Mouse (Mus musculus): Measurements from ENCODE around the gene Rnf19b. TPM values are rescaled to one million over a fixed set of nuclear protein-coding genes. Genes with fewer than 3 reads are reported as not detected.

The Rnf19b gene
- polyA plus RNA-seq, 1 experiment from 2014 or later: 7.9 TPM

DNA sequence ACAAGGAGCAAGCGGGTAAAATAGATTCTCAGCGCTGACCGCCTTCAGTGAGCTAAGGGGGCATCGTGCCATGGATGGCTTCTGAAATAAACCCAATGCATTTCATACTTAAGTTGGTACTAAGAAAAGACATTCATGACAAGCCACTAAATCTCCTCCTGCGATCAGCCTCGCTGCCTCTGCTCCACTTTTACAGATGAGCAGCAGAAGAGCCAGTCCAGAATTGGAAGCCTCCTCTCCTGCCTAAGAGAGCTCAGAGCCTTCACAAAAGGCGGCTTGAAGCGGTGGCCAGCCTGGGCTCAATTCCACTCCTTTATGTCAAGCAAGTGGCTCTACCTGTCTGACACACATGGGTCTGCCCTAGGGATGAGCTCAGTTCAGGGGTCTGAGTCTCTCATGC is 58.6 kb downstream of the Rnf19b start:
- Histone ChIP-seq H3K4me1 (peaks cover 38% of the 10 kb centered on the region), H3K36me3 (replicated peaks) (no peaks in the 10 kb centered on the region), H3K4me3 (no peak overlapping the region), H3K27me3 (replicated peaks; ENCODE audit: low read depth, poor library complexity, severe bottlenecking) (peaks cover 67% of the 10 kb centered on the region), H3K27ac (replicated peaks) (no peak overlapping the region), H3K9me3 (no peaks in the 10 kb centered on the region)
- no peak for DNase-seq (ENCODE audit: low spot score)
- WGBS: 89% methylated on average over 8 of the region's 8 CpGs

DNA sequence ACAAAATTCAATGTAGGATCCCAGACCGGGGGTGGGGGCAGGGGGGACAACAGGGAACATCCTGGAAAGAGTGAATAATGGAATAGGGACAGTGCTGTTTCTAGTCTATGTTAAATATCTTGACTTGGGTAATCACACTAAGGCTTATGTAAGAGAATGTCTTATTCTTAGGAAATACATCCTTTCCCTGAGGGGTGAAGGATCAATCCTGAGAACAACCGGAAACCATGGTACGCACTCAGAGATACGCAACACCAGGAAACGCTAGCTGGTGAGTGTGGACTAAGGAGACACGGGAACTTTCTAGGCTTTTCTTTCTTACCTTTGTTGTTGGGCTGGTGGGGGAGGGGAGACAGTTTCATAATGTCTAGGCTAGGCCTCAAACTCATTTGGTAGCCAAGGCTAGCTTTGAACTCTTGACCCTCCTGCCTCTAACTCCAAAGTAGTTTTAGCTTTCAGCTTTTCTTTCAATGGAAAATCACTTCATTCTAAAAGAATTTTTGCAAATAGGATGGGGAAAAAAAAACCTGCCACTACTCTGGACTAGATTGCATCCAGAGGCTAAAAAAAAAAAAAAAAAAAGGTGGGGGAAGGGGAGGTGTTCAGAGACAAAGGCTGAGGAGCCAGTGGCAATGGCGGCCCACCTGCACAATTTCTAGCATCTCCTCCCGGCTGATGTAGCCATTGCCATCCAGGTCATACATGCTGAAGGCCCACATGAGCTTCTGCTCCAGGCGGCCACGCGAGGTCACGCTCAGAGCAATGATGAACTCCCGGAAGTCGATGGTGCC is 59.8 kb downstream of the Rnf19b start:
- DNase-seq (ENCODE audit: low spot score): no peak
- no peak overlapping the region for H3K27ac ChIP-seq (replicated peaks)
- no peaks in the 10 kb centered on the region for H3K9me3 ChIP-seq
- 86% methylated on average over 14 of the region's 14 CpGs for WGBS
- H3K4me1 ChIP-seq: peaks cover 32% of the 10 kb centered on the region
- no peaks in the 10 kb centered on the region for H3K36me3 ChIP-seq (replicated peaks)
- H3K4me3 ChIP-seq: no peak overlapping the region
- H3K27me3 ChIP-seq (replicated peaks; ENCODE audit: low read depth, poor library complexity, severe bottlenecking): peaks cover 79% of the 10 kb centered on the region

DNA sequence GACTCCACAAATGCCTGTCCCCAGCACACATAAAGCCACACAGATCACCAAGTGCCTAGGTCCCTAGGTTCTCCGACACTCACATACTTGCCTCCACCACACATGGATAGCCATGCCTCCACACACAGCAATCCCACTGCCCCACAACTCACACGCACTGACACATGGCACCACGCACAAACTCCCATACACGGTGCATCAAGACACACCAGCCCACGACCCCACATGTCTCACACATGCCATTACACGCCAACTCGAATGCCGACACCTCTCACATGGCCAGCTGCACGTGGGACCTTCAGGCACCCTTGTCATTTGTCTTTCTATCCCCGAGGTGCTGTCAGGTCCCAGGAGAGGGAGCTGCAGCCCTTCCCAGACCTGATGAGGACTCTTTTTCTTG is 61.6 kb downstream of the Rnf19b start:
- WGBS: 74% methylated on average over 10 of the region's 10 CpGs

DNA sequence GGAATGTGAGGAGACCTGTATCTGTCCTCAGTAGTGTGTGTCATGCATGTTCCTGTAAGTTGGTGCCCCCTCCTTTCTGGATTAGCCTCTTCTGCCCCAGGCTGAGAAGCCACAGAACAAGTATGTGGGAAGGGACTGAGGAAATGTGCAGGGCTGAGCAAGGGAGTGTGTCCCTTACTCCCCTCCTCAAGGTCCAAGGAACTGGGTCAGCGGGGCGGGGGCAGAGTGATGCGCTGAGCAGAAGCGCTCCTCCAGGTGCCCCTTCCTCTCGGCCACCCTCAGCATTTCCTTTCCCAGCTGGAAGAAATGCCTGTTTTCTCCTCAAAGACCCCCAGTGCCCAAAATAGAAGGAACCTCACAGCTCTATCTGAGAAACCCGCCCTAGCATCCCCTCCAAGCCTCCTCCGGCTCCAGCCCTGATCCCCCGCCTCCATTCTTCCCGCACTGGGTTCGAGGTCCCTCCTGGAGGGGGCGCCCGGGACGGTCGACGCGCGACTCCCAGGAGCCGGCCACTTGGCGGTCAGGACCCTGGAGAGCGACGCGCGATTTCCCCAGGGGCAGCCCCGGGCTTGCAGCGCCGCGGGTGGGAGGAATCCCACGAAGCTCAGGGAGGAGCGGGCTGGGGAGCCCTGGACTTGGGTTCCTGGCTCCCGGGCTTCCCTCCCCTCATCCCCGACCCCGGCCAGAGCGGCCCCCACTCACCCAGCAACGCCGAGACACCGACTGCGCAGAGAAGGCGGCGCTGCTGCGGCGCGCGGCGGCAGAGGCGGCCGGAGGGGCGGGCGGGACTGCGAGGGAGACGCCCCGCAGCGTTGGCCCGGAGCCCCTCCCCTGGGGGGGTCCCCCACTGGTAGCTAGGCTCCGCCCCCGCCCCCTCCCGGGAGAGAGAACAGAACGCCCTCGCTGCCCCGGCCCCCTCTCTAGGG is 62.7 kb downstream of the Rnf19b start:
- DNase-seq (ENCODE audit: low spot score): peak; percentile 87
- Histone ChIP-seq H3K27me3 (replicated peaks; ENCODE audit: low read depth, poor library complexity, severe bottlenecking) (peaks cover 81% of the 10 kb centered on the region), H3K4me1 (peaks cover 30% of the 10 kb centered on the region), H3K9me3 (no peaks in the 10 kb centered on the region), H3K36me3 (replicated peaks) (no peaks in the 10 kb centered on the region), H3K27ac (replicated peaks) (no peak overlapping the region), H3K4me3 (peak overlapping the region; percentile 62)
- 1% methylated on average over 59 of the region's 59 CpGs for WGBS

More for the DNA sequence above, 61.6 kb downstream of the Rnf19b start:
- H3K4me1 ChIP-seq: peaks cover 26% of the 10 kb centered on the region
- DNase-seq (ENCODE audit: low spot score): no peak
- H3K4me3 ChIP-seq: no peak overlapping the region
- no peaks in the 10 kb centered on the region for H3K9me3 ChIP-seq
- peaks cover 79% of the 10 kb centered on the region for H3K27me3 ChIP-seq (replicated peaks; ENCODE audit: low read depth, poor library complexity, severe bottlenecking)
- no peak overlapping the region for H3K27ac ChIP-seq (replicated peaks)
- H3K36me3 ChIP-seq (replicated peaks): no peaks in the 10 kb centered on the region

DNA sequence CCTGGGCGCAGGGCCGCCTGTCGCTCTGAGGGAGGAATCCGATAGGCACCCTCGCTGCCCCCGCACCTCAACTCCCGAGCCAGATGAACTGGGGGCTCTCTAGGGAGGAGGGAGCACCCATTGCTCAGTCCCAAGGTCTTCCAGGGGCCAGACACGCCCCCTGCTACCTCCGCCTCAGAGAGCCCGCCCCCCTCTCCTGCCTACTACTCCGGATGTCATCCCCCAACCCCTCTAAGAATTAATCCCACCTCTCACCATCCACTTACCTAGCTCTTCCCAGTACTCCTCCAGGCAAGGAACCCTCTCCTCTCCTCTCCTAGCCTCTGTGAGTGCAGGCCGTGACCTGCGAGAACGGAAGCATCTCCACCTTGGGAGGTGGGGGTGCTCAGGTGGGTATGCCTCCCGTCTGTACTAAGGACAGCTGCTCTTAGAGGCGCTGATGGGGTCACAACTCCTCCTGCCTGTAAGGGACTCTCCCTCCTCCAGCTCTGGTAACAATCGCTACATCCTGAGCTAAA is 63.6 kb downstream of the Rnf19b start, which contains the start of gene Hpca:
Gene Hpca (minus strand): TSS at position 468 of the 518 bp plus-strand sequence.
- peak; percentile 29 for DNase-seq (ENCODE audit: low spot score)
- H3K36me3 ChIP-seq (replicated peaks): no peaks in the 10 kb centered on the region
- 2% methylated on average over 17 of the region's 17 CpGs for WGBS
- peaks cover 36% of the 10 kb centered on the region for H3K4me1 ChIP-seq
- H3K27me3 ChIP-seq (replicated peaks; ENCODE audit: low read depth, poor library complexity, severe bottlenecking): peaks cover 89% of the 10 kb centered on the region
- H3K4me3 ChIP-seq: peak within 1 kb of the TSS; percentile 62
- H3K27ac ChIP-seq (replicated peaks): no peak within 1 kb of the TSS
- H3K9me3 ChIP-seq: no peaks in the 10 kb centered on the region

DNA sequence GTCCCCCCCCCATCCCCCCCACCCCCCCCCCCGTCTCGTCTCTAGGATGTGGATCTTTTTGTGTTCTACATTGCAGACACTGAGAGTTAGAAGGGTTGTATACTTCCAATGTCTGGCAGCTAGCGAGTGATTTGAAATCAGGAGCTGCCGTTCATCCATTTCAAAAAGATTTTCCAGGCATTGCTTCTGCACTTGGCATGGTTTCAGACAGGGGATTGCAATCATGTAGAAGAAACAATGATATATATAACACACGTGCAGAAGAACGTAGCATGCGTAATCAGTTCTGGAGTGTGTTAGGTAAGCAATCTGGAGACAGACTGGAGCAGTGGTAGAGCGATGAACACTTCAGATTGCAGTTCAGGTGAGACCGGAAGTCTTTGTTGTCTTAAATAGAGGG is 64.0 kb downstream of the Rnf19b start:
- Histone ChIP-seq H3K36me3 (replicated peaks) (no peaks in the 10 kb centered on the region), H3K27ac (replicated peaks) (no peak overlapping the region), H3K9me3 (no peaks in the 10 kb centered on the region), H3K4me1 (peaks cover 36% of the 10 kb centered on the region), H3K27me3 (replicated peaks; ENCODE audit: low read depth, poor library complexity, severe bottlenecking) (peaks cover 86% of the 10 kb centered on the region), H3K4me3 (no peak overlapping the region)
- DNase-seq (ENCODE audit: low spot score): no peak
- 39% methylated on average over 9 of the region's 9 CpGs for WGBS

DNA sequence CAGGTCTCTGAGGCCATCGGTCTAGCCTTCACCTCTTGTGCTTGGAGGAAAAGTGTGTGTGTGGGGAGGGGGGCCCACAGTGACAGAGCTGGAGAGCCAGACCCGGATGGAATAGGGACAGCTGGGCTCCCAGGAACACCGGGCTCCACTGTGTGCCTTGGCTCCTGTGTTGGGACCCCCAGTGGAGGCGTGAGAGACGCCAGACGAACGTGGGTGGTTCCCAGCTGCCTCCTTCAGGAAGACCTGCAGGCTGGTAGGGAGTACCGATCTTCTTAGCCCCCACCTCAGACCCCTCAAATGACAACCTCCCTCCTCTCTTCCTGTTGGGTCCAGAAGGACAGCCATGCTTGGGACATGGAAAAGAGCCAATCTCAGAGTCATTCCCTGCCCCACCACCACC is 64.6 kb downstream of the Rnf19b start:
- 46% methylated on average over 8 of the region's 8 CpGs for WGBS
- Histone ChIP-seq H3K4me1 (peaks cover 36% of the 10 kb centered on the region), H3K36me3 (replicated peaks) (no peaks in the 10 kb centered on the region), H3K4me3 (no peak overlapping the region), H3K27me3 (replicated peaks; ENCODE audit: low read depth, poor library complexity, severe bottlenecking) (peaks cover 86% of the 10 kb centered on the region), H3K27ac (replicated peaks) (no peak overlapping the region), H3K9me3 (no peaks in the 10 kb centered on the region)
- no peak for DNase-seq (ENCODE audit: low spot score)

DNA sequence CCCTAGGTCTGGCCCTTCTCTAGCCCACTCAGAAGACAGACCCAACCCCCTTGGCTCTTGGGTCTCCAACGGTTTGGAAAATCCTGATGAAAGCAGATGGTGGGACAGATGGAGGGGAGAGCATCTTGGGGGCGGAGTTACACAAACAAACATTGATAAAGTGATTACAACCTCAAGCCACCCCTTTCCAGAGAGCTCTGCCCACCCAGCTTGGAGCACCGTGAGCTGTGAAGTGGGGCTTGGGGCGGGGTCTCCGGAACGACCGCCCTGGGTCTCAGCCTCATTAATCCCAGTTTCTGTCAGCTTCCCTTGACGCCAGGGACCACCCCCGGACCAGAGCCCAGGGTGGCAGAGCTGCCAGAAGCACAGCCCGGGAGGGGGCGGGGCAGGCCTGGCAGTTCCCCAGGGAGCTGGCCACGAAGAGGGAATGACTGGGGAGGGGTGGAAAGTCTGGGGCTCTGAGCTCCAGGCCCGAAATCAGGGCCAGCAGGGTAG is 66.6 kb downstream of the Rnf19b start:
- no peak for DNase-seq (ENCODE audit: low spot score)
- no peak overlapping the region for H3K27ac ChIP-seq (replicated peaks)
- no peaks in the 10 kb centered on the region for H3K9me3 ChIP-seq
- H3K36me3 ChIP-seq (replicated peaks): no peaks in the 10 kb centered on the region
- H3K4me3 ChIP-seq: peak overlapping the region; percentile 30; the same call in 1 of the 2 replicates
- 11% methylated on average over 13 of the region's 13 CpGs for WGBS
- peaks cover 53% of the 10 kb centered on the region for H3K4me1 ChIP-seq
- peaks cover 80% of the 10 kb centered on the region for H3K27me3 ChIP-seq (replicated peaks; ENCODE audit: low read depth, poor library complexity, severe bottlenecking)

DNA sequence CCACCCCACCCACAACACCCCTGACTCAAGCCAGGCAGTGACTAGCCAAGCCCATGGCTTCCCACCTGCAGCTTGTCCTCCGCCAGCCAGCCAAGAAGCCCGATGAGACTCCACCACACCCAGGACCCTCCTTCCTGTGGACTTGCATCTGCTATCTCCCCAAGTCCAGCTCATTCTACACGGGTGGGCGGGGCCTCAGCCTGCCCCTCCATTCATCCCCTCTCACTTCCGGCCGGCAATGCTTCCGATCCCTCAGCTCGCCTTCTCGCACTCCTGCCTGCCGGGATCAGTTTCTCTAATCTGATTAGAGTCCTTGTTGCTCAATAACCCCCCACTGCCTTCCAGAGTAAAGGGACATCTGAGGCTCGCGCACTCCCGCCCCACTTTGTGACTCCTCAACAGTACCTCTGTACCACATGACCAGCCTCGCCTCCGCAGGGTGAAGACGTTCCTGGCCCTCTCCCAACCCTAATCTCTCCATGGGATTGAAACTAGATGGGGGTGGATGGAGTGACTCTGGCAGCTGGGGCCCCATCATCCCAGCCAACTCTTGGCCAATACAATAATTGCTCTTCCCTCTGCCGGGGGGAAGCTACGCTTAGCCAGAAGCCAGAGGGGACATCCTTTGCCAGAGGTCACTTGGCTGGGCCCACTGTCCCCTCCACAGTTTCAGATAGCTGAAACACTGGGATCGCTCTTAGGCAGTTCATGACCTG is 67.8 kb downstream of the Rnf19b start:
- H3K9me3 ChIP-seq: no peaks in the 10 kb centered on the region
- peaks cover 58% of the 10 kb centered on the region for H3K4me1 ChIP-seq
- peak; percentile 42 for DNase-seq (ENCODE audit: low spot score)
- 11% methylated on average over 19 of the region's 19 CpGs for WGBS
- H3K27ac ChIP-seq (replicated peaks): no peak overlapping the region
- H3K36me3 ChIP-seq (replicated peaks): no peaks in the 10 kb centered on the region
- peak overlapping the region; percentile 46 for H3K4me3 ChIP-seq
- peaks cover 68% of the 10 kb centered on the region for H3K27me3 ChIP-seq (replicated peaks; ENCODE audit: low read depth, poor library complexity, severe bottlenecking)

DNA sequence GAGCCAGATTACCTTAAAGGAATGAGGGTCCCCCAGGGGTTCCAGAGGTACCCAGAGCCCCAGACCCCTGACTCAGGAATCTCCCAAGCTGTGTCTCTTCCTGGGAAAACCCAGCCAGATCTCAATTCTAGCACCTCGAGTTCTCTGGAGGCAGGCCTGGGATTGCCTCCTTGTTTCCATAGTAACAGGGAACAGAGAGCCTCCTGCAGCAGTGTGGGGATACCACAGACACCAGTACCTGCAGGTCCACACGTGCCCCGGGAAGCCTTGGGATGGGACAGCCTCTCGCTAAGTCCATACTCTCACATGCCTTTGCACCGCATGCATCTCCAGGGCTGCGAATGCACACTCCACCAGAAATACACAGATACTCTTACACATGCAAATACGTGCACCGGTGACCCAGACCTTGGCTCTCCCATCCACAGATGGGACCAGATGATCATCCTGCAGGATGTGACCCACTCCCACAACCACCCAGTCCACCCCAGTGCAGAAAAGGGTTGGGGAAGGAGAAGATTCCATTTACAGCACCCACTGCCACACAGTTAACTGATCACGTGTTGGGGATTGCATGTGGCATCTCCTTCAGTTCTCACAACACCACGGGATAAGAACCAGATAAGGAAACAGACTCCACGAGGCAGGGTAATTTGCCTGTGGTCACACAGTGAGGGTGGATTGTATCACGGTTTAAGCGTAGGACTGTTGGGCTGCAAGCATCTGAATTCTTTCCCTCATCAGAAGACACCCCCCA is 70.7 kb downstream of the Rnf19b start:
- H3K27ac ChIP-seq (replicated peaks): no peak overlapping the region; the same call in 1 of the 2 replicates
- no peaks in the 10 kb centered on the region for H3K36me3 ChIP-seq (replicated peaks)
- no peaks in the 10 kb centered on the region for H3K9me3 ChIP-seq
- peaks cover 55% of the 10 kb centered on the region for H3K27me3 ChIP-seq (replicated peaks; ENCODE audit: low read depth, poor library complexity, severe bottlenecking)
- peaks cover 53% of the 10 kb centered on the region for H3K4me1 ChIP-seq
- no peak for DNase-seq (ENCODE audit: low spot score)
- 68% methylated on average over 13 of the region's 13 CpGs for WGBS
- no peak overlapping the region for H3K4me3 ChIP-seq

DNA sequence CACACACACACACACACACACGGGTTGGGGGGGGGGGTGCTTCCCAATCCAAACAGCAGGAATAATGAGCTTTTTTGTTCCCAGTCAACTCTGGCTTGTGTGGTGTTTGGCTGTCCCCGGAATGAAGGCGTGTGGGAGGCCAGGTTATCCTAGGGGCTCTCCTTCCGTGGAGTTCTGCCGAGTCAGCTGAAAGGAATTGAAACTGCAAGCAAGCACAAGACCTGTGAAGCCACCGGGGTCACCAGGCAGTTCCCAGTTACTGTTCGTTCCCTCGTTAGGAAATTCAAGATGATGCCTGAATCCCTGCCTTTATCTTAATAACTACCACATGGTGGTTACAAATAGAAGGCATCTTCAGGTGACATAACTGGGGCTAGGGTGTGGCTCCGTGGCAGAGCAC is 71.3 kb downstream of the Rnf19b start:
- DNase-seq (ENCODE audit: low spot score): peak; percentile 27
- WGBS: 33% methylated on average over 9 of the region's 9 CpGs
- Histone ChIP-seq H3K4me1 (peaks cover 53% of the 10 kb centered on the region), H3K27ac (replicated peaks) (no peak overlapping the region; the same call in 1 of the 2 replicates), H3K27me3 (replicated peaks; ENCODE audit: low read depth, poor library complexity, severe bottlenecking) (peaks cover 48% of the 10 kb centered on the region), H3K4me3 (no peak overlapping the region), H3K9me3 (no peaks in the 10 kb centered on the region), H3K36me3 (replicated peaks) (no peaks in the 10 kb centered on the region)
